Mouse (Mus musculus) heart, embryonic 13.5 days (tissue): ENCODE data around the gene Dab1. TPM values are rescaled to one million over a fixed set of nuclear protein-coding genes. Genes with fewer than 3 reads are reported as not detected.

Experiments used
- ATAC-seq: fragments of 200-750 bp; cut with Nextera tagmentation; 2 replicates; pipeline ENCODE4 v1.8.0; 2017; ENCODE audit warnings: moderate TSS enrichment; ENCODE audit not compliant: insufficient number of reproducible peaks, low FRiP score, low TSS enrichment; ENCODE audit errors: extremely low read depth
- H3K27ac ChIP-seq: fragments of 300-500 bp; sonication (generic); replicated peaks from 2 replicates; pipeline ENCODE4 v1.5.1; 2015; ENCODE audit warnings: moderate library complexity, mild to moderate bottlenecking, inconsistent platforms
- H3K27me3 ChIP-seq: fragments of 300-500 bp; sonication (generic); replicated peaks from 2 replicates; pipeline ENCODE4 v1.6.1; 2015; ENCODE audit warnings: mild to moderate bottlenecking, inconsistent platforms
- H3K36me3 ChIP-seq: fragments of 300-500 bp; sonication (generic); 2 replicates; pipeline ENCODE4 v1.6.1; 2015; ENCODE audit warnings: mild to moderate bottlenecking, inconsistent platforms
- H3K4me1 ChIP-seq: fragments of 300-500 bp; sonication (generic); 2 replicates; pipeline ENCODE4 v1.6.1; 2015; ENCODE audit warnings: inconsistent platforms
- H3K4me2 ChIP-seq: fragments of 300-500 bp; sonication (generic); 2 replicates; pipeline ENCODE4 v1.6.1; 2015; ENCODE audit warnings: inconsistent platforms, mild to moderate bottlenecking, moderate library complexity
- H3K4me3 ChIP-seq: fragments of 300-500 bp; sonication (generic); 2 replicates; pipeline ENCODE4 v1.5.1; 2015; ENCODE audit warnings: moderate library complexity, mild to moderate bottlenecking, inconsistent platforms
- H3K9ac ChIP-seq: fragments of 300-500 bp; sonication (generic); 2 replicates; pipeline ENCODE4 v1.6.1; 2015; ENCODE audit warnings: inconsistent platforms, mild to moderate bottlenecking, moderate library complexity
- H3K9me3 ChIP-seq: fragments of 300-500 bp; sonication (generic); 2 replicates; pipeline ENCODE4 v1.6.1; 2016; ENCODE audit warnings: inconsistent platforms
- WGBS: fragments of 180-500 bp; shearing (Covaris S2); methylation state at CpG from one replicate; pipeline ENCODE4 v1.1.7; 2015; ENCODE audit warnings: mixed read lengths; 5-methylcytosine and 5-hydroxymethylcytosine counted together
- polyA plus RNA-seq: library from polyadenylated mRNA; unstranded; fragments of >200 nt; fragmentation: Nextera tagmentation; extraction: Ambion mirVana; gene quantifications from 2 replicates; pipeline ENCODE4 v1.2.1, GENCODE M21; 2015

Gene Dab1
- polyA plus RNA-seq, 1 experiment from 2014 or later: 0.48 TPM

DNA sequence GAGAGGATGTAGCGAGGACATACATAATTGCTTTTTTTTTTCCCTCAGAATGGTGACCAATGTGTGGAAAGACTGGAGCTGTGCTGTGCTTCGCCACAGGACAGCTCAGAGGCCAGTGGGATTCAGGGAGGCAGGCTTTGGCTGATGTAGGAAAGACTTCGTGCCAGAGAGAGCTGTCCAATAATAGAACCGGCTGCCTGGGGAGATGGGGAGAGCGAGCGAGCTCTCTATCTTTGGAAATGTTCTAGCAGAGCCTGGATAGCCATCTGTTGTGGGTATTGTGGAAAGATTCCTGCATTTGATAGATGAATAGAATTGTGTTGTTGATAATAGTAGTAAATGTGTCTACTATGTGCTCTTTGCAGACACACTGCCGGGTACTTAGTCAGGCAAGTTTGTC lies 833.4 kb downstream of the Dab1 start:
- H3K27ac ChIP-seq: no peak overlapping the region
- H3K27me3 ChIP-seq: no peaks in the 10 kb centered on the region
- no peak overlapping the region for H3K4me3 ChIP-seq
- ATAC-seq: no peak
- 36% methylated on average over 7 of the region's 7 CpGs for WGBS
- no peaks in the 10 kb centered on the region for H3K9me3 ChIP-seq
- H3K36me3 ChIP-seq: no peaks in the 10 kb centered on the region
- no peak overlapping the region for H3K4me2 ChIP-seq
- no peak overlapping the region for H3K9ac ChIP-seq
- peaks cover 4% of the 10 kb centered on the region; the same call in 1 of the 2 replicates for H3K4me1 ChIP-seq

GRCm38 (mm10) chr4:104455151-104455550 lies 836.0 kb downstream of the Dab1 start:
- Histone ChIP-seq H3K9me3 (no peaks in the 10 kb centered on the region), H3K9ac (no peak overlapping the region), H3K4me1 (no peaks in the 10 kb centered on the region), H3K27me3 (no peaks in the 10 kb centered on the region), H3K4me3 (no peak overlapping the region), H3K36me3 (no peaks in the 10 kb centered on the region), H3K27ac (no peak overlapping the region), H3K4me2 (no peak overlapping the region)
- ATAC-seq: no peak
- WGBS: 43% methylated on average over 9 of the region's 9 CpGs

GRCm38 (mm10) chr4:104455760-104456159 lies 836.6 kb downstream of the Dab1 start:
- no peaks in the 10 kb centered on the region for H3K36me3 ChIP-seq
- H3K9me3 ChIP-seq: no peaks in the 10 kb centered on the region
- H3K4me2 ChIP-seq: no peak overlapping the region
- no peaks in the 10 kb centered on the region for H3K27me3 ChIP-seq
- H3K27ac ChIP-seq: no peak overlapping the region
- no peak overlapping the region for H3K9ac ChIP-seq
- WGBS: 67% methylated on average over 3 of the region's 3 CpGs
- no peak for ATAC-seq
- no peaks in the 10 kb centered on the region for H3K4me1 ChIP-seq
- H3K4me3 ChIP-seq: no peak overlapping the region

DNA sequence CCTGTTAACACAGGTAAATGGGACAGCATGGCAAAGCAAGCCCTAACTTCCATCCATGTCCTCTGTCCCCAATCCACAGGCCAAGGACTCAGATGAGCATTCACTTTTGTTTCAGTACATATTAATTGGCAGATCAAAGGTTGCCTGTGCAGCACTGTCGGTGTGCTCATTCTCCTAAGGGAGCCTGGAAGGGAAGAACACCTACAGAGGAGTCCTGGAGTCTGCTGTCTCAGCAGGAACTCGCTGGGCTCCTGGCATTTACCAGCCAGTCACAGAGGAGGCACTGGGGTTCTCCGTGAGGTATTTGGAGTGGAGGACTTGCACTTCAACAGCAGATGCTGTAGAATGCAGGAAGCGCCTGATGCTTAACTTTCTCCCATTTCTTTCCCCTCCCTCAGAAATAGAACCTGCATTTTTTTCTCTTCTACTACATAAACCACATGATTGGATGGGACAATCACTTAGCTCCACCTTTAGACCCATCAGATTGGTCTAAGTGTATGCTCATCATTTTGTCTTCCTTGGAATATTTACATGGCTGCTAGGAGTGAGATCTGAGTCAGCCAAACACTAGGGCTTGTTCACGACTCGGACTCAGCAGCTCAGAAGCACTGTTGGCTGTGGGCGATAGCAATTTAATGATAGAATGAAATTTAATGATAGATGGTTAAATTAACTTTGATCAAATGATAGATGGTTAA lies 837.2 kb downstream of the Dab1 start:
- no peak for ATAC-seq
- WGBS: 71% methylated on average over 7 of the region's 7 CpGs
- no peak overlapping the region for H3K9ac ChIP-seq
- H3K27me3 ChIP-seq: no peaks in the 10 kb centered on the region
- H3K4me2 ChIP-seq: no peak overlapping the region
- no peak overlapping the region for H3K27ac ChIP-seq
- H3K9me3 ChIP-seq: no peaks in the 10 kb centered on the region
- H3K36me3 ChIP-seq: no peaks in the 10 kb centered on the region
- no peaks in the 10 kb centered on the region for H3K4me1 ChIP-seq
- H3K4me3 ChIP-seq: no peak overlapping the region

- Histone ChIP-seq H3K27ac (no peak overlapping the region), H3K4me2 (no peak overlapping the region), H3K9me3 (no peaks in the 10 kb centered on the region), H3K4me3 (no peak overlapping the region), H3K27me3 (no peaks in the 10 kb centered on the region; the same call in 1 of the 2 replicates), H3K36me3 (no peaks in the 10 kb centered on the region), H3K9ac (no peak overlapping the region), H3K4me1 (no peaks in the 10 kb centered on the region)
- ATAC-seq: no peak
- WGBS: 64% methylated on average over 5 of the region's 5 CpGs
These were observed 839.6 kb downstream of the Dab1 start for GRCm38 (mm10) chr4:104458726-104459125.

- WGBS: 85% methylated on average over 12 of the region's 12 CpGs
These were observed 842.2 kb downstream of the Dab1 start for GRCm38 (mm10) chr4:104461106-104462011.

GRCm38 (mm10) chr4:104462932-104463780 lies 844.0 kb downstream of the Dab1 start:
- Histone ChIP-seq H3K27ac (no peak overlapping the region), H3K27me3 (no peaks in the 10 kb centered on the region; the same call in 1 of the 2 replicates), H3K4me3 (no peak overlapping the region), H3K4me1 (no peaks in the 10 kb centered on the region), H3K4me2 (no peak overlapping the region), H3K36me3 (no peaks in the 10 kb centered on the region), H3K9me3 (no peaks in the 10 kb centered on the region), H3K9ac (no peak overlapping the region)
- WGBS: 71% methylated on average over 11 of the region's 11 CpGs
- no peak for ATAC-seq

More at GRCm38 (mm10) chr4:104461106-104462011, 842.2 kb downstream of the Dab1 start:
- no peaks in the 10 kb centered on the region for H3K36me3 ChIP-seq
- no peaks in the 10 kb centered on the region for H3K4me1 ChIP-seq
- no peaks in the 10 kb centered on the region for H3K9me3 ChIP-seq
- H3K4me2 ChIP-seq: no peak overlapping the region
- H3K4me3 ChIP-seq: no peak overlapping the region
- H3K27me3 ChIP-seq: no peaks in the 10 kb centered on the region; the same call in 1 of the 2 replicates
- H3K27ac ChIP-seq: no peak overlapping the region
- no peak overlapping the region for H3K9ac ChIP-seq
- ATAC-seq: no peak

DNA sequence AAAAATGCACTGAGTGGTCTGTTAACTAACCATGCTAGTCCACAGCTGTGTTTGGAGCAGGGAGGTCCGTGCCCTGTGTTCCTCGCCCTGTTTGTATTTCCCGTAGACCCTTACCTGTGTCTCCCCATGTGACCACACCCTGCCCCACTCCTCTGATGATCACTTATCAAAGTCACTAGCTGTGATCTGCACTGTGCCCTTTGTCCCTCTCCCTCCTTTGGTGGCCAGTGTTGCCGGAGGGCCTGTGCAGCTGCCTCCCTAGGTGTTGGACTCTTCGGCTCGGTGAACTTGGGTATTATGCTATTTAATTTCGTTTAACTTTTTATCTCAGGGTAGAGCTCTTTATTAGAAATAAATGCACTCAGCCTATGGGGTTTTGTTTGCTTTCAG lies 844.6 kb downstream of the Dab1 start:
- no peak overlapping the region for H3K4me2 ChIP-seq
- WGBS: 83% methylated on average over 7 of the region's 7 CpGs
- no peak overlapping the region for H3K27ac ChIP-seq
- H3K4me3 ChIP-seq: no peak overlapping the region
- ATAC-seq: no peak
- H3K4me1 ChIP-seq: no peaks in the 10 kb centered on the region
- H3K9ac ChIP-seq: no peak overlapping the region
- no peaks in the 10 kb centered on the region for H3K36me3 ChIP-seq
- H3K9me3 ChIP-seq: no peaks in the 10 kb centered on the region
- no peaks in the 10 kb centered on the region; the same call in 1 of the 2 replicates for H3K27me3 ChIP-seq

DNA sequence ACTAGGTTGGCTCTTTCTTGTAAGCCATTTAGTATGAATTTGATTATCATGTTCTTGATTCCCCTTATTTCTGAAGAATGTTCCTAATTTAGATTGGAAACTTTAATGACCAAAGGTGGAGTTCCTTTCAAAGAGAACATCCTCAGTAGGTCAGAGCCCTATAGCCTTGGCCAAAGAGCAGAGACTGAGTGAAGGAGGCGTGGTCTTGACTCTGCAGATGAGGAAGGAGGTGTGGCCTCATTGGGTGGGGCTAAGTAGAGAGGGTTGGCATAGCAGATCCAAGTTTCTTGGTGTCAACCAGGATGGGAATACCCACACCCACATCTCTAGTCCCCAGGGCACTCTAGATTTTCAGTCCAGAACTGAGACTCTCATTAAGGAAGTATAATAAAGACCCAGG lies 846.4 kb downstream of the Dab1 start:
- Histone ChIP-seq H3K9ac (no peak overlapping the region), H3K4me3 (no peak overlapping the region), H3K27me3 (no peaks in the 10 kb centered on the region; the same call in 1 of the 2 replicates), H3K9me3 (no peaks in the 10 kb centered on the region), H3K27ac (no peak overlapping the region), H3K4me2 (no peak overlapping the region), H3K4me1 (no peaks in the 10 kb centered on the region), H3K36me3 (no peaks in the 10 kb centered on the region)
- ATAC-seq: no peak
- 76% methylated on average over 1 of the region's 1 CpGs for WGBS

- Histone ChIP-seq H3K4me3 (no peak overlapping the region), H3K27me3 (no peaks in the 10 kb centered on the region; the same call in 1 of the 2 replicates), H3K27ac (no peak overlapping the region), H3K9ac (no peak overlapping the region), H3K36me3 (no peaks in the 10 kb centered on the region), H3K4me2 (no peak overlapping the region), H3K4me1 (no peaks in the 10 kb centered on the region), H3K9me3 (no peaks in the 10 kb centered on the region)
- ATAC-seq: no peak
- WGBS: 54% methylated on average over 3 of the region's 3 CpGs
These were observed 849.5 kb downstream of the Dab1 start for GRCm38 (mm10) chr4:104468666-104469065.

DNA sequence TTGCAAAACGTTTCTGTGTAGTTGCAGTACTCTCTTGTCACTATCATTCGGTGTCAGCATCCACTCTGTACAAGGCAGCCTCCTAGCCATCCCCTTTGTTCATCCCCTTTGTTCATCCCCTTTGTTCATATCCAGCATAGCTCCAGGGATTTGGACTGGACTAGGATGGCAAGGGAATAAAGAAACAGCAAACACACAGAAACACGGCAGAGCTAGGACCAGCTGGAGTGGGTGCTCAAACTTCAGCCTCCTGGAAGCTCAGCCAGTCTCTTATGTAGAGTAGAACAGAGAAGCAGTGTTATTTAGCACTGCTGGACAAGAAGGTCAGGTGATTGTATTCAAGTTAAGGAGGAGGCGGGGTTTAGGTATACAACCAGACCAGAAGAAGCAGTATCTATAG lies 853.8 kb downstream of the Dab1 start:
- ATAC-seq: no peak
- Histone ChIP-seq H3K9ac (no peak overlapping the region), H3K4me3 (no peak overlapping the region), H3K4me1 (no peaks in the 10 kb centered on the region), H3K36me3 (no peaks in the 10 kb centered on the region), H3K27ac (no peak overlapping the region), H3K4me2 (no peak overlapping the region), H3K27me3 (no peaks in the 10 kb centered on the region), H3K9me3 (no peaks in the 10 kb centered on the region)
- WGBS: 72% methylated on average over 4 of the region's 4 CpGs
